Mouse (Mus musculus) C2C12 (cell line): ENCODE data around the gene Cd27.

Experiments used
- CTCF ChIP-seq: IDR thresholded peaks from one replicate; pipeline ENCODE4 v1.5.1; 2011; ENCODE audit not compliant: control insufficient read depth, insufficient read depth, insufficient read length
- USF1 ChIP-seq: IDR thresholded peaks from one replicate; pipeline ENCODE4 v1.6.1; 2011; ENCODE audit warnings: low read depth, mild to moderate bottlenecking, control low read depth, moderate library complexity

DNA sequence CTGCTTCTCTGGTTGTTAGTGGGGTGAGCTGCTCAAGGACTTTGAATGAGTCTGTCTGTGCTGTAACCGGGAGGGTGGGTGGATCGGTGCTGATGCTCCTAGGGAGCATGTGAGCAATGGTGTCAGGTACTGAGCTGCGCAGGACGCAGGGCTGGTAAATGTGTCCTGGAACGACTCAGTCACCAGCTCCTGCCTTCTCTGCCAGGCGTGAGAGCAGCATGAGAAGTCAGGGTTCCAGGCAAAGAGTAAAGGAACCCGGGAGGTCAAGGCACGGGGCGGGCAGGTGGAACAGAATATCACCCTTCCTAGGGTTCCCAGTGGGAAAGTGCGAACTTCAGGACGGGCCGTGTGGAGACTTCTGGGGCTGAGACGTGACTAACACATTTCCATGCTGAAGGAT, 29.3 kb upstream of the Cd27 start:
- no peak for TF ChIP-seq CTCF
- no peak for TF ChIP-seq USF1
